Mouse (Mus musculus): ENCODE measurements at regions not wholly inside any gene's neighbourhood (a gene's known extent, or its start where the extent isn't known, plus 50 kb on each side); places are given as distances from the start of the nearest gene placed in this dataset.

DNA sequence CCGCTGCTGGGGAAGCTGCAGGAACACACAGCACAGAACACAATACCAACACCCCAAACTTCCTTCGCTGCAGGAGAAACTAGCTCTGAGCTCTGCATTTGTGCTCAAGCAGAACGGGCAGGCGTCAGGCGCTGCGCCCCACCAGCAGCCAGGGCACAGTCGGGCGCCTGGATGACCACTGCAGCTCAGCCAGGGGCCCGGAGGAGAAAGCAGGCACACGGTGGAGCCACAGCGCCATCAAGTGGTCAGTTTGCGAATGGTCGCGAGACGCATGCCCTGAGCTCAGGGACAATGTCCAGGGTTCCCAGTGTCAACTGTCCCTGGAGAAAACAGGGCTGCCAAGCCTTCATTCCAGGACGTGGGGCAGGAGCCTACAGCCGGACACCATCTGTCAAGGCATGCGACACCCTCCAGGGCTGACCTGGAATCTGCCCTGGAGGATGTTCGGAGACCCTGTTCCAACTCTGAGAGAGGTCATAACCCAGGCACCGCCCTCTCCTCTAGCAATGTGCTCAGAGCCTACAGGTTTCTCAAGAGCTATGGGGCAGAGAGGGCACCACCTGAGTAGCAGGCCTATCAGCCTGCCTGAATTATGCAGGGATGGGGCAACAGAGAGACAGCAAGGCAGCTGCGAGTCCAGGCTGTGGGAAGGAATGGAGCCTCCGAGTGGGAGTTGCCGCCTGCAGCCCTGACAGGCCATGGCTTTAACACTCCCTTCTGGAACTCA is 383.2 kb downstream of the Sox9 start:
- TF ChIP-seq TAL1 (conservative IDR thresholded peaks at IDR 0.05; ENCODE audit: low read depth, low read length) (no peak), CTCF (IDR thresholded peaks at IDR 0.05; ENCODE audit: low read depth, low read length) (no peak), POLR2AphosphoS5 (IDR thresholded peaks at IDR 0.05; ENCODE audit: insufficient replicate concordance, low read depth, low read length) (no peak), GATA1 (IDR thresholded peaks at IDR 0.05; ENCODE audit: borderline replicate concordance, low read length) (no peak)

All from G1E (cell line).